Mouse (Mus musculus): ENCODE measurements at regions not wholly inside any gene's neighbourhood (a gene's known extent, or its start where the extent isn't known, plus 50 kb on each side); places are given as distances from the start of the nearest gene placed in this dataset.

DNA sequence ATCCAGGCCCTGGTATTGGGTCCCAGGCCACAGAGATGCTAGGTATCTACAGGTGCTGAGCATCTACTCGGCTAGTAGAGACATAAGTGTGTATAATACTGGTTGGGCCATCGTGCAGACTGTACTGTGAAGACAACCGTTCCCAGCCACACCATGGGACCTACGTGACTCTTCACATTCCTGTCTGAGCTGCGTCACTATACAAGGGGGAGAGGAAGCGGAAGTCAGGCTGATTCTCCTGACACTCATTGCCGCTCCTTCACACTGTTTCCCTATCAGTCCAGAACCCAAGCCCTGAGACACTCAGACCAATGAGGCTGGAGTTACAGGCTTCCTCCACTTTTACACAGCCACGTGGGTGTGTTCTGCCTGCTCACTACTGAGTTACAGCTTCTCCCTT is 181.1 kb downstream of the Ly86 start:
- no peaks in the 10 kb centered on the region for H3K36me3 ChIP-seq (ENCODE audit: insufficient read depth, low read length)
- 0 out of 2 replicates have a peak, but pooled peaks cover 8% of the 10 kb centered on the region for H3K4me1 ChIP-seq (ENCODE audit: insufficient read depth, low read length)
- no peak overlapping the region for H3K27ac ChIP-seq (ENCODE audit: low read length)
- 72% methylated on average over 8 of the region's 8 CpGs for WGBS
- no peaks in the 10 kb centered on the region for H3K9me3 ChIP-seq (ENCODE audit: low read length)
- H3K4me3 ChIP-seq (ENCODE audit: low read length), result no peak overlapping the region
- H3K9ac ChIP-seq (replicated peaks; ENCODE audit: low read length), result no peak overlapping the region
- H3K27me3 ChIP-seq (ENCODE audit: insufficient read depth, low read length), result no peaks in the 10 kb centered on the region
- H3K4me2 ChIP-seq (replicated peaks; ENCODE audit: low read depth, low read length), result no peak overlapping the region
- ATAC-seq (ENCODE audit: low FRiP score, low TSS enrichment), result no peak

DNA sequence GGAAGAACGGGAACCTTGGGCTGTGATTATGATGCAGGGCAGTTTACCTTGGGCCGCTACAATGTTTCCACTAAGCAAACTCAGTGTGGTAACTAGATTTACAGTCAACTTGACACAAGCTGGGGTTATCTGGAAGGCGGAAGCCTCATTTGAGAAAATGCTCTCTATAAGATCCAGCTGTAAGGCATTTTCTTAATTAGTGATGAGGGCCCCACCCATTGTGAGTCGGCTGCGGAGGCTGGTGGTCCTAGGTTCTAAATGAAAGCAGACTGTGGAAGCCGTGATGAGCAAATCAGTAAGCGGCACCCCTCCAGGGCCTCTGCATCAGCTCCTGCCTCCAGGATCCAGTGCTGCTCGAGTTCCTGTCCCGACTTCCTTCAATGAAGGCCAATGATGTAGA is 183.4 kb downstream of the Ly86 start:
- no peak overlapping the region for H3K4me2 ChIP-seq (replicated peaks; ENCODE audit: low read depth, low read length)
- H3K27me3 ChIP-seq (ENCODE audit: insufficient read depth, low read length), result no peaks in the 10 kb centered on the region
- H3K36me3 ChIP-seq (ENCODE audit: insufficient read depth, low read length), result no peaks in the 10 kb centered on the region
- peaks cover 27% of the 10 kb centered on the region for H3K4me1 ChIP-seq (ENCODE audit: insufficient read depth, low read length)
- WGBS, result 47% methylated on average over 9 of the region's 9 CpGs
- no peak overlapping the region for H3K9ac ChIP-seq (replicated peaks; ENCODE audit: low read length)
- no peak overlapping the region for H3K4me3 ChIP-seq (ENCODE audit: low read length)
- 0 out of 2 replicates have a peak overlapping the region, but pooled peaks have one; percentile 28 for H3K27ac ChIP-seq (ENCODE audit: low read length)
- no peak for ATAC-seq (ENCODE audit: low FRiP score, low TSS enrichment)
- H3K9me3 ChIP-seq (ENCODE audit: low read length), result no peaks in the 10 kb centered on the region

DNA sequence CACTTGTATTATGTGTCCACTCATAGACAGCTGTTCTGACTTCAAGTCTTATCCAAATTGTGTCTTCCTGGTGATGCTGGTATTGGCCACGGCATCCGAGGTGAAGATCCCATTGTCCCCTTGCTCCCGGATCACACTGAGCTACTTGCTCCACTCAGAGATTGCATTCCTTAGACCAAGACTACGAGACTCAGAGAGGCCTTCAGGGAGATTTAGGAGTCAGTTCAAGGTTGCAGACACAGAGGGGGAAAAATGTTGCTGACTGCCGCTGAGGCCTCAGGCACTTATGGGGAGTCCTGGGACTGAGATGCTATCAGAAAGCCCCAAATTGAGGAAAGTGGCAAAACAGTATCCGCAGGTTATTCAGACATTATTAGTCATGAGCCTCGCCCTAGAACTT is 183.9 kb downstream of the Ly86 start:
- ATAC-seq (ENCODE audit: low FRiP score, low TSS enrichment), result no peak
- H3K27ac ChIP-seq (ENCODE audit: low read length), result 0 out of 2 replicates have a peak overlapping the region, but pooled peaks have one; percentile 28

DNA sequence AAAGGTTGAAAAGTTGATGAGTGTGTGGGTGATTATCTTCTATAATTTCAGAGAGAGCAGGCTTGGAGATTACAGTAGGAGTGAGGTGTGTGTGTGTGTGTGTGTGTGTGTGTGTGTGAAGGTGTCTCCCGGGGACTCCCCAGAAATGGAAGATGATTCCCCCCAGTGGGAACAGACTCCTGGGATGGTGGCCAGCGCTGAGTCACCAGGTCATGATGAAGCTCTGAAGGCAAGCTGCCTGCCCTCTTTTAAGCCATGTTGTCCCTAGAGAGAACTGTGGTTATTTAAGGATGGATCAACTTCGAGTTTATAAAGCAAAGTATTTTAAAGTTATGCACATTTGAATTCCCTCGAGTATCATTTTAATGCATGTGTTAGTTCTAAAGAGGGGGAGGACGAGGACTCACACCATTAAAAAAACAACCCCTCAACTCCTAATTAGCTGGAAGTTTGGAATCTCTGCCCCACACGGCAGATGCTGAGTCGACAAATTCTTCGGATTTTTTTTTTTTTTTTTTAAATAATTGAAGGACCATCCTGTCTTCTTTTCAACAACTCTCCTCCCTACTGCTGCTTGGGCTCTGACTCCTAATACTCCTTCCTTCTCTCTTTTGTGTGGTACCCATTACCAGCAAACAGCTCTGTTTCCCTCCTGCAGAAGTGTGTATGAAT is 186.6 kb downstream of the Ly86 start:
- Histone ChIP-seq H3K27ac (ENCODE audit: low read length) (peak overlapping the region; percentile 71), H3K36me3 (ENCODE audit: insufficient read depth, low read length) (no peaks in the 10 kb centered on the region), H3K27me3 (ENCODE audit: insufficient read depth, low read length) (no peaks in the 10 kb centered on the region), H3K4me1 (ENCODE audit: insufficient read depth, low read length) (peaks cover 27% of the 10 kb centered on the region), H3K4me3 (ENCODE audit: low read length) (no peak overlapping the region), H3K9ac (replicated peaks; ENCODE audit: low read length) (no peak overlapping the region), H3K9me3 (ENCODE audit: low read length) (no peaks in the 10 kb centered on the region), H3K4me2 (replicated peaks; ENCODE audit: low read depth, low read length) (no peak overlapping the region)
- ATAC-seq (ENCODE audit: low FRiP score, low TSS enrichment), result peak; percentile 29; the same call in 1 of the 2 replicates
- WGBS, result 46% methylated on average over 8 of the region's 8 CpGs

More for the DNA sequence above, 183.9 kb downstream of the Ly86 start:
- WGBS, result 62% methylated on average over 7 of the region's 7 CpGs
- Histone ChIP-seq H3K9ac (replicated peaks; ENCODE audit: low read length) (no peak overlapping the region), H3K4me2 (replicated peaks; ENCODE audit: low read depth, low read length) (no peak overlapping the region), H3K27me3 (ENCODE audit: insufficient read depth, low read length) (no peaks in the 10 kb centered on the region), H3K9me3 (ENCODE audit: low read length) (no peaks in the 10 kb centered on the region), H3K36me3 (ENCODE audit: insufficient read depth, low read length) (no peaks in the 10 kb centered on the region), H3K4me3 (ENCODE audit: low read length) (no peak overlapping the region), H3K4me1 (ENCODE audit: insufficient read depth, low read length) (peaks cover 27% of the 10 kb centered on the region)

DNA sequence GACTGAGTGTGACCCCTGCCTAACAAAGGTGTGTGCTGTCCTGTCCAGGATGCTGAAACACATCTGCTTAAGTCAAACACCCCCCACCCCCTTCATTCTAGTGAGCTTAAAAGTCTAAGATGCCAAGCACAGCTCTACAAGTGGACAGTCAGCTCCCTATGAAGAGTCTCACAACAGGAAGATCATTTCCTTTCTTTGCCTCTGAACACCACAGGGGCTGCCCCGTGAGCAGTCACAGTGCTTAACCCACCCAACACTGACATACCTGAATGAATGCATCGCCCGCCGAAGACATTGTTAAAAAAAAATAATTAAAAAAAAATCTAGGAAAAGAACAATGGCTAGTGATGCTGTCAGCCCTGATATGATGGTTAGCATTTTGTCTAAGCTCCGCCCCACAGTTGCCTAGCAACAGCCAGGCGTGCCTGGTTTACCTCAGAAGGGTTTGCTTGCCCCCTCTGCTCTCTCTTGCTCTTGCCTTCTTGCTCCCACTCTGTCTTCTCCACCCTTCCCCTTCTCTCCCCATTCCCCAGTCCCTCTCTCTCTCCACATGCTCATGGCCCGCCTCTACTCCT is 187.7 kb downstream of the Ly86 start:
- ATAC-seq (ENCODE audit: low FRiP score, low TSS enrichment), result no peak
- 79% methylated on average over 7 of the region's 7 CpGs for WGBS

DNA sequence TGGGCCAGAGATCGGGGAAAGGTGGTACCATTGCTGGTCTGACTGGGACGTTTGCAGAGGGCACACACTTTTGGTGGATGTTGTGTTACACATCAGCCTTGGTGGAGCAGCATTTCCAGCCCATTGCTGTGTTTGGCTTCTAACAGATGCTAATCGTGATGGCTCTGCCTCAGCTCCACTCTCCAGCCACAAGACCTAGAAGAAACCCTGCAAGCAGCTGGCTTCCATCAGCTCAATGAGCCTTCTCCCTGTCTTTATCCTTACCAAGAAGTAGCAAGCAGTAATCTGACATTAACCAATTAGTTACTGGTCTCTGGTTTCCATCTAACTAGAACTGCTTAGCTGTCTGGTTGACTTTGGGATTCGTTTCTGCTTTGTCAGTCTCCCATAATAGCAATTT is 188.8 kb downstream of the Ly86 start:
- no peaks in the 10 kb centered on the region; the same call in 1 of the 2 replicates for H3K9me3 ChIP-seq (ENCODE audit: low read length)
- H3K9ac ChIP-seq (replicated peaks; ENCODE audit: low read length), result no peak overlapping the region
- H3K4me1 ChIP-seq (ENCODE audit: insufficient read depth, low read length), result peaks cover 19% of the 10 kb centered on the region
- no peaks in the 10 kb centered on the region for H3K27me3 ChIP-seq (ENCODE audit: insufficient read depth, low read length)
- 62% methylated on average over 4 of the region's 4 CpGs for WGBS
- no peak for ATAC-seq (ENCODE audit: low FRiP score, low TSS enrichment)
- no peak overlapping the region for H3K4me2 ChIP-seq (replicated peaks; ENCODE audit: low read depth, low read length)
- no peak overlapping the region for H3K4me3 ChIP-seq (ENCODE audit: low read length)
- H3K36me3 ChIP-seq (ENCODE audit: insufficient read depth, low read length), result no peaks in the 10 kb centered on the region
- H3K27ac ChIP-seq (ENCODE audit: low read length), result no peak overlapping the region

More for the DNA sequence above, 187.7 kb downstream of the Ly86 start:
- H3K4me3 ChIP-seq (ENCODE audit: low read length), result no peak overlapping the region
- H3K36me3 ChIP-seq (ENCODE audit: insufficient read depth, low read length), result no peaks in the 10 kb centered on the region
- H3K27me3 ChIP-seq (ENCODE audit: insufficient read depth, low read length), result no peaks in the 10 kb centered on the region
- peaks cover 24% of the 10 kb centered on the region for H3K4me1 ChIP-seq (ENCODE audit: insufficient read depth, low read length)
- no peak overlapping the region for H3K9ac ChIP-seq (replicated peaks; ENCODE audit: low read length)
- H3K4me2 ChIP-seq (replicated peaks; ENCODE audit: low read depth, low read length), result no peak overlapping the region
- H3K27ac ChIP-seq (ENCODE audit: low read length), result peak overlapping the region; percentile 71; the same call in 1 of the 2 replicates
- H3K9me3 ChIP-seq (ENCODE audit: low read length), result no peaks in the 10 kb centered on the region; the same call in 1 of the 2 replicates

DNA sequence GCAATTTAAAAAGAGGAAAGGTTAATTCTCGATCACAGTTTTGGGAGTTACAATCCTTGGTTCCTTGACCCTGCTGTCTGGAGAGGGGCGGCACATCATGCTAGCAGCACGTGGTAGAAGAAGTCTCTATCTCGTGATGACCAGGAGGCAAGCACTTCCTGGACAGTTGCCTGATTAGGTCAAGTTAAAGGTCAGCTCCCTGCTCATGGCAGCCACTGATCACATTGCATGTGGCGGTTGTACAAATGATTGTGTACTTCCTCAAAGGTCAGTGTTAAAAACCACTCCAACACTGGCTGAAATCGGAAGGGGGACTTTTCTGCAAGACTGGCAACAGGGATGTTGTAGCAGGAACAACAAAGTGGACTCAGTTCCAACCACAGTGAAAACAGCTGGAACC is 192.3 kb downstream of the Ly86 start:
- ATAC-seq (ENCODE audit: low FRiP score, low TSS enrichment), result no peak
- Histone ChIP-seq H3K9me3 (ENCODE audit: low read length) (no peaks in the 10 kb centered on the region; the same call in 1 of the 2 replicates), H3K36me3 (ENCODE audit: insufficient read depth, low read length) (no peaks in the 10 kb centered on the region), H3K4me3 (ENCODE audit: low read length) (no peak overlapping the region), H3K4me2 (replicated peaks; ENCODE audit: low read depth, low read length) (no peak overlapping the region), H3K27ac (ENCODE audit: low read length) (no peak overlapping the region), H3K9ac (replicated peaks; ENCODE audit: low read length) (no peak overlapping the region), H3K4me1 (ENCODE audit: insufficient read depth, low read length) (peaks cover 19% of the 10 kb centered on the region), H3K27me3 (ENCODE audit: insufficient read depth, low read length) (no peaks in the 10 kb centered on the region)
- 51% methylated on average over 6 of the region's 6 CpGs for WGBS

DNA sequence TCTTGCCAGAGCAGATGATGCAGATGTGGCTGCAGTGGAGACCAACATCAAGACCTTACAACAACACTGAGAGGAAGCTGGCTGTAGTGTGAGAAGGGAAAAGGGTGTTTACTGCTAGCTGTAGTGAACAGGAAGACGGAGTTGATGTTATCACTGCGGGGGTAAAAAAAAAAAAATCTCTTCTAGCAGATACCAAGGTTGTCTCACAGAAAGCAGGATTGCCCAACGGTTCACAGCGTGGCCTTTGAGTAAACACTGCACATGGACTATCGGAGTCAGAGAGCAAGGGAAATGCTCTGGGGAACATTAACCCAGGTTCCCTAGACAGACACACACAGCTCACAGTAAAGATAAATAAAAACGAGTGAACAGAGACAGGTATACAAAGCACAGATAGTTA is 192.8 kb downstream of the Ly86 start:
- H3K36me3 ChIP-seq (ENCODE audit: insufficient read depth, low read length), result no peaks in the 10 kb centered on the region
- no peak for ATAC-seq (ENCODE audit: low FRiP score, low TSS enrichment)
- no peak overlapping the region; the same call in 1 of the 2 replicates for H3K27ac ChIP-seq (ENCODE audit: low read length)
- no peak overlapping the region for H3K9ac ChIP-seq (replicated peaks; ENCODE audit: low read length)
- 41% methylated on average over 6 of the region's 6 CpGs for WGBS
- peaks cover 14% of the 10 kb centered on the region for H3K4me1 ChIP-seq (ENCODE audit: insufficient read depth, low read length)
- H3K27me3 ChIP-seq (ENCODE audit: insufficient read depth, low read length), result no peaks in the 10 kb centered on the region
- H3K4me3 ChIP-seq (ENCODE audit: low read length), result no peak overlapping the region
- H3K4me2 ChIP-seq (replicated peaks; ENCODE audit: low read depth, low read length), result no peak overlapping the region
- H3K9me3 ChIP-seq (ENCODE audit: low read length), result no peaks in the 10 kb centered on the region; the same call in 1 of the 2 replicates

DNA sequence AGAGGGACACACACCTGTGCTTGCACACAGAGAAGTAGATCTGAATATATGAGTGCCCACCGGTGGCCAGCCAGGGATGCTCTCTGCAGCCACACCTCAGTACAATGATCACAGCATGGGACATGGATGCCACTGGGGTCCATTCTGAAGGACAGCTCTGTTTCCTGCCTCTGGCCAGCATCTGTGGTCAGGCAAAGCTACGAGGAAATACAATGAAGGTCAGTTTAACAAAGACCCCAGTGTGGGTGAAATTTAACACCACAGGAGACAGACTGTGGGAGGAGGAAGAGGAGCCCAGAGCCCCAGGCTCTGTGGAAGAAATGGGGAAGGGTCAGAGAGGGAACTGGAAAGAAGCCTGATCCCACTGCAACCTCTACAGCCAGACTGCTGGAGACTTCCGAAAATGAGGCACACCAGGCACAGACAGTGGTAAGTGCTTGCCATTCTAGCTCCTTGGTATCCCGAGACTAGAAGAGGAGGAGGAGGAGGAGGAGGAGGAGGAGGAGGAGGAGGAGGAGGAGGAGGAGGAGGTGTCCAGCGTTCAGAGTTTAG is 196.0 kb downstream of the Ly86 start:
- Histone ChIP-seq H3K27ac (ENCODE audit: low read length) (no peak overlapping the region), H3K4me2 (replicated peaks; ENCODE audit: low read depth, low read length) (no peak overlapping the region), H3K4me1 (ENCODE audit: insufficient read depth, low read length) (peaks cover 12% of the 10 kb centered on the region), H3K36me3 (ENCODE audit: insufficient read depth, low read length) (no peaks in the 10 kb centered on the region), H3K4me3 (ENCODE audit: low read length) (no peak overlapping the region), H3K27me3 (ENCODE audit: insufficient read depth, low read length) (no peaks in the 10 kb centered on the region), H3K9ac (replicated peaks; ENCODE audit: low read length) (0 out of 2 replicates have a peak overlapping the region, but pooled peaks have one; percentile 11), H3K9me3 (ENCODE audit: low read length) (no peaks in the 10 kb centered on the region; the same call in 1 of the 2 replicates)
- ATAC-seq (ENCODE audit: low FRiP score, low TSS enrichment), result no peak
- WGBS, result 17% methylated on average over 4 of the region's 5 CpGs

DNA sequence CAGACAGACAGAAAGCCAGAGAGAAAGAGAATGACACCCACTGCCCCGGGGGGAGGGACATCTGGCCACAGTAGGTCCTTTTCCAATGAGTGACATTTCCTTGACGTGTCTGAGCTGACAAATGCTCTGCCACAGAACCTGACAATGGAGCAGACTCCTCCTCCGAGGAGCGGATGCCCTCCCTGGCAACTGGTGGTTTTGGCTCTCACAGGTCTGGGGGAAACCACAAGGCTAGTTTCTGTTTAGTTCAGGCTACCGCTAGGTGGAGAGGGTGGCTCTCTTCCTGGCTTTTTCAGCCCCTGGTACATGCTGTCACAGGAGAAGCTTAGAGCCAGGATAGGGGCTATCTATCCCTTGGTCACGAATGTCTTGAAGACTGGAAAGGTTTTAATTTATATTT is 196.7 kb downstream of the Ly86 start:
- H3K27ac ChIP-seq (ENCODE audit: low read length), result no peak overlapping the region
- peak; percentile 82 for ATAC-seq (ENCODE audit: low FRiP score, low TSS enrichment)
- no peak overlapping the region for H3K4me3 ChIP-seq (ENCODE audit: low read length)
- H3K27me3 ChIP-seq (ENCODE audit: insufficient read depth, low read length), result no peaks in the 10 kb centered on the region
- no peaks in the 10 kb centered on the region; the same call in 1 of the 2 replicates for H3K9me3 ChIP-seq (ENCODE audit: low read length)
- WGBS, result 7% methylated on average over 6 of the region's 6 CpGs
- H3K4me1 ChIP-seq (ENCODE audit: insufficient read depth, low read length), result peaks cover 12% of the 10 kb centered on the region
- no peak overlapping the region for H3K9ac ChIP-seq (replicated peaks; ENCODE audit: low read length)
- H3K36me3 ChIP-seq (ENCODE audit: insufficient read depth, low read length), result no peaks in the 10 kb centered on the region
- H3K4me2 ChIP-seq (replicated peaks; ENCODE audit: low read depth, low read length), result peak overlapping the region; percentile 35; the same call in 1 of the 2 replicates
